Mouse (Mus musculus): ENCODE data around the gene Hilpda. TPM values are rescaled to one million over a fixed set of nuclear protein-coding genes. Genes with fewer than 3 reads are reported as not detected.

Gene Hilpda
- polyA plus RNA-seq, 1 experiment, result 33.9 TPM

- no peak overlapping the region for H3K4me3 ChIP-seq (ENCODE audit: insufficient read depth, poor library complexity, severe bottlenecking)
- no peak for TF ChIP-seq CTCF (IDR thresholded peaks at IDR 0.05; ENCODE audit: control insufficient read depth, insufficient read depth, insufficient read length)
- no peak for TF ChIP-seq MYOD1 (IDR thresholded peaks at IDR 0.05; ENCODE audit: control insufficient read depth, insufficient read length, low read depth)
- TF ChIP-seq MAX (IDR thresholded peaks at IDR 0.05), result no peak
- TF ChIP-seq FOSL1 (IDR thresholded peaks at IDR 0.05; ENCODE audit: insufficient read depth, low read length, poor library complexity, severe bottlenecking), result no peak
- no peak for TF ChIP-seq CEBPB (IDR thresholded peaks at IDR 0.05; ENCODE audit: low read depth)
- no peak for TF ChIP-seq MYOG (IDR thresholded peaks at IDR 0.05; ENCODE audit: control insufficient read depth, extremely low read depth, insufficient read length)
- TF ChIP-seq USF1 (IDR thresholded peaks at IDR 0.05; ENCODE audit: low read depth), result no peak
- no peaks in the 10 kb centered on the region for H3K79me3 ChIP-seq (ENCODE audit: low read depth)
- no peaks in the 10 kb centered on the region for H3K79me2 ChIP-seq (ENCODE audit: control insufficient read depth, insufficient read depth)
- no peak overlapping the region for H3ac ChIP-seq (ENCODE audit: control insufficient read depth, insufficient read length, low read depth)
- no peaks in the 10 kb centered on the region for H3K27me3 ChIP-seq (ENCODE audit: control insufficient read depth, insufficient read depth, insufficient read length)
- no peaks in the 10 kb centered on the region for H3K36me3 ChIP-seq (ENCODE audit: control insufficient read depth, insufficient read depth)
These were observed 31.0 kb downstream of the Hilpda start for GRCm38 (mm10) chr6:29303251-29303650.

- Histone ChIP-seq H3K79me2 (ENCODE audit: control insufficient read depth, insufficient read depth) (no peaks in the 10 kb centered on the region), H3K27me3 (ENCODE audit: control insufficient read depth, insufficient read depth, insufficient read length) (no peaks in the 10 kb centered on the region), H3K79me3 (ENCODE audit: low read depth) (no peaks in the 10 kb centered on the region), H3K4me3 (ENCODE audit: insufficient read depth, poor library complexity, severe bottlenecking) (no peak overlapping the region), H3K36me3 (ENCODE audit: control insufficient read depth, insufficient read depth) (no peaks in the 10 kb centered on the region), H3ac (ENCODE audit: control insufficient read depth, insufficient read length, low read depth) (no peak overlapping the region)
- TF ChIP-seq MYOG (IDR thresholded peaks at IDR 0.05; ENCODE audit: control insufficient read depth, extremely low read depth, insufficient read length) (no peak), MYOD1 (IDR thresholded peaks at IDR 0.05; ENCODE audit: control insufficient read depth, insufficient read length, low read depth) (no peak), FOSL1 (IDR thresholded peaks at IDR 0.05; ENCODE audit: insufficient read depth, low read length, poor library complexity, severe bottlenecking) (no peak), MAX (IDR thresholded peaks at IDR 0.05) (no peak), CTCF (IDR thresholded peaks at IDR 0.05; ENCODE audit: control insufficient read depth, insufficient read depth, insufficient read length) (no peak), CEBPB (IDR thresholded peaks at IDR 0.05; ENCODE audit: low read depth) (no peak), USF1 (IDR thresholded peaks at IDR 0.05; ENCODE audit: low read depth) (no peak)
These were observed 31.4 kb downstream of the Hilpda start for GRCm38 (mm10) chr6:29303726-29304125.

GRCm38 (mm10) chr6:29305462-29305861 is 33.2 kb downstream of the Hilpda start:
- H3K79me3 ChIP-seq (ENCODE audit: low read depth), result no peaks in the 10 kb centered on the region
- H3K4me3 ChIP-seq (ENCODE audit: insufficient read depth, poor library complexity, severe bottlenecking), result no peak overlapping the region
- no peaks in the 10 kb centered on the region for H3K27me3 ChIP-seq (ENCODE audit: control insufficient read depth, insufficient read depth, insufficient read length)
- TF ChIP-seq MYOG (IDR thresholded peaks at IDR 0.05; ENCODE audit: control insufficient read depth, extremely low read depth, insufficient read length), result no peak
- TF ChIP-seq CEBPB (IDR thresholded peaks at IDR 0.05; ENCODE audit: low read depth), result no peak
- TF ChIP-seq MAX (IDR thresholded peaks at IDR 0.05), result no peak
- TF ChIP-seq MYOD1 (IDR thresholded peaks at IDR 0.05; ENCODE audit: control insufficient read depth, insufficient read length, low read depth), result no peak
- TF ChIP-seq FOSL1 (IDR thresholded peaks at IDR 0.05; ENCODE audit: insufficient read depth, low read length, poor library complexity, severe bottlenecking), result no peak
- TF ChIP-seq USF1 (IDR thresholded peaks at IDR 0.05; ENCODE audit: low read depth), result no peak
- no peak for TF ChIP-seq CTCF (IDR thresholded peaks at IDR 0.05; ENCODE audit: control insufficient read depth, insufficient read depth, insufficient read length)
- no peaks in the 10 kb centered on the region for H3K36me3 ChIP-seq (ENCODE audit: control insufficient read depth, insufficient read depth)
- H3K79me2 ChIP-seq (ENCODE audit: control insufficient read depth, insufficient read depth), result no peaks in the 10 kb centered on the region
- no peak overlapping the region for H3ac ChIP-seq (ENCODE audit: control insufficient read depth, insufficient read length, low read depth)

- H3K36me3 ChIP-seq (ENCODE audit: control insufficient read depth, insufficient read depth), result no peaks in the 10 kb centered on the region
- H3K27me3 ChIP-seq (ENCODE audit: control insufficient read depth, insufficient read depth, insufficient read length), result no peaks in the 10 kb centered on the region
- H3K4me3 ChIP-seq (ENCODE audit: insufficient read depth, poor library complexity, severe bottlenecking), result no peak overlapping the region
- TF ChIP-seq CTCF (IDR thresholded peaks at IDR 0.05; ENCODE audit: control insufficient read depth, insufficient read depth, insufficient read length) (no peak), USF1 (IDR thresholded peaks at IDR 0.05; ENCODE audit: low read depth) (no peak), MYOD1 (IDR thresholded peaks at IDR 0.05; ENCODE audit: control insufficient read depth, insufficient read length, low read depth) (no peak), CEBPB (IDR thresholded peaks at IDR 0.05; ENCODE audit: low read depth) (no peak), FOSL1 (IDR thresholded peaks at IDR 0.05; ENCODE audit: insufficient read depth, low read length, poor library complexity, severe bottlenecking) (no peak)
- no peaks in the 10 kb centered on the region for H3K79me2 ChIP-seq (ENCODE audit: control insufficient read depth, insufficient read depth)
- no peaks in the 10 kb centered on the region for H3K79me3 ChIP-seq (ENCODE audit: low read depth)
- no peak overlapping the region for H3ac ChIP-seq (ENCODE audit: control insufficient read depth, insufficient read length, low read depth)
These were observed 36.7 kb downstream of the Hilpda start for GRCm38 (mm10) chr6:29308846-29309605.

GRCm38 (mm10) chr6:29313690-29314202 is 41.5 kb downstream of the Hilpda start:
- no peak overlapping the region for H3K4me3 ChIP-seq (ENCODE audit: insufficient read depth, poor library complexity, severe bottlenecking)
- no peaks in the 10 kb centered on the region for H3K36me3 ChIP-seq (ENCODE audit: control insufficient read depth, insufficient read depth)
- no peaks in the 10 kb centered on the region for H3K79me2 ChIP-seq (ENCODE audit: control insufficient read depth, insufficient read depth)
- TF ChIP-seq CTCF (IDR thresholded peaks at IDR 0.05; ENCODE audit: control insufficient read depth, insufficient read depth, insufficient read length) (no peak), CEBPB (IDR thresholded peaks at IDR 0.05; ENCODE audit: low read depth) (no peak), FOSL1 (IDR thresholded peaks at IDR 0.05; ENCODE audit: insufficient read depth, low read length, poor library complexity, severe bottlenecking) (no peak), MYOD1 (IDR thresholded peaks at IDR 0.05; ENCODE audit: control insufficient read depth, insufficient read length, low read depth) (no peak), MAX (IDR thresholded peaks at IDR 0.05) (no peak)
- no peak overlapping the region for H3ac ChIP-seq (ENCODE audit: control insufficient read depth, insufficient read length, low read depth)
- no peaks in the 10 kb centered on the region for H3K79me3 ChIP-seq (ENCODE audit: low read depth)
- H3K27me3 ChIP-seq (ENCODE audit: control insufficient read depth, insufficient read depth, insufficient read length), result no peaks in the 10 kb centered on the region

All from C2C12 (cell line).